Mouse (Mus musculus) kidney, postnatal 10 days (tissue): ENCODE results near the gene Fam163a.
A peak's percentile ranks its signal among the peaks of the same experiment; 100 is the strongest.

Source experiments
- DNase-seq: peaks from one replicate; pipeline ENCODE4 v3.0.0; 2021; ENCODE audit warnings: mixed read lengths

The Fam163a gene

DNA sequence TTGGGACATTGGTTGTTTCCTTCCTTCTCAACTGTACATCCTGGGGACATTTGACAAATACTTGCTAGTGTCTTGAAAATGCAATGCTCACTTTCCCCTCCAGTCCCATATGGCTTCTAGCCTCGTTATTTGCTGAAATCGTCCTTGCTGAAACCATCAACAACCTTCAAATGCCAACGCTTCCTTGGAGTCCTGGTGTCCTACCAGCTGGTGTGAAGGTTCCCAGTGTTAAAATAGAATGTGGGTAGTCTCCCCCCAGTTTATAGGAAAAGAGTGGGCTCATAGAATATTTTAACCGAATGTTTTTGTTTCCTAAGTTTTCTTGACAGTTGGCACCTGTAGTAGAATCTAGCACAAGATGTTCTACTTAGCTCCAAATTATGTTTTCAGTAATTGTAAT is 7.2 kb downstream of the Fam163a start:
- DNase-seq, result no peak

DNA sequence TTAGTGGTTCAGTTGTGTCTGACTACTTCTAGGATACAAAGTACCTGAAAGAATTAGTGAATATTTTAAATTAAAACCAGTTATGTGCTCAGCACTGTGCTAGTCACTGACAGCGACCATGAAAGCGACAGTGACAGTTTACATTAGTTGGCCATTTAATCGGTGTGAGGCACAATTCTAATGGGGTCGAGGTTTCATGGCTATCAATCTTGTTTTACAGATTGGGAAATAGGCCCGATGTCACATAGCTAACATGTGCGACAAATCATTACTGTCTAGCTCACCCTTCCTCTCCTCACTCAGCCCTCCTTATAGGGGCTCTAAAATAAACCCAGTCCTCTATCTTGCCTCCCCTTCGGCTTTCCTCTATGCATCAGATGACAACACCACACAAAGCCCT is 11.5 kb downstream of the Fam163a start:
- DNase-seq, result no peak

DNA sequence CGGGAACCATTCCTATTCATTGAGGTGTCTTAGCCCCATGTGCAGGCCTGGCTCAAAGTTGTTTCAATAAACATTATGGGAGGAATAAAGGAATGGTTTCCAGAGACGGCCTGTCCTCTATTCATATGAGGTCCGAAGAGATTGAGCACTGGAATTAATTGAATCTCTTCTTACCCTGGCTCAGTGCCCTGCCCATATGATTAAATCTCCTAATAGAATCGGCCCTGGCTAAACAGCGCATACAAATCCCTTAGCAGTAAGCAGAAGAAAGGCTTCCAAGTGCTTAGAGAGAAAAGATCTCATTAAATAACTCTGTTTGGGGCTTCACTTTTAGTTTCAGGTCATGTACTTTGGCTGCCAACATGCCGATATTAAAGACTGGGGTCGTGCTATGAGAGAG is 12.0 kb downstream of the Fam163a start:
- no peak for DNase-seq

DNA sequence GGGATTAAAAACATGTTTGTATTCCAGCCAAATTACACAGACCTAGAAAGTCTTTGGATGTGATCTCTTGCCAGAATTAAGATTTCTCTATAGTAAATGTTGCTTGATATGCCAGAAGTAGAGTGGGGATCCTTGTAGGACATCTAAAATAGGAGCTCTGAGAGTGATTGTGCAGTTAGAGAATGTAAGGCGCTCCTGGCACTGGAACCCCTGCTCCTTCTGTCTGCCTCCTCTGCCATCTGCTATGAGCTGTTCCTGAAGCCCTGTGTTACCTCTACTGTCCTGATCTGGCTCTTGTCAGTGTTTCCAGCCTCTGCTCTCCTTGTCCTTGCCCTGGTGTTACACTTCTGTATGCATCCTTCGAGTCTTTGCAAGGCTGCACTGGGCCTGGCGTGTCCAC is 18.2 kb downstream of the Fam163a start:
- no peak for DNase-seq

DNA sequence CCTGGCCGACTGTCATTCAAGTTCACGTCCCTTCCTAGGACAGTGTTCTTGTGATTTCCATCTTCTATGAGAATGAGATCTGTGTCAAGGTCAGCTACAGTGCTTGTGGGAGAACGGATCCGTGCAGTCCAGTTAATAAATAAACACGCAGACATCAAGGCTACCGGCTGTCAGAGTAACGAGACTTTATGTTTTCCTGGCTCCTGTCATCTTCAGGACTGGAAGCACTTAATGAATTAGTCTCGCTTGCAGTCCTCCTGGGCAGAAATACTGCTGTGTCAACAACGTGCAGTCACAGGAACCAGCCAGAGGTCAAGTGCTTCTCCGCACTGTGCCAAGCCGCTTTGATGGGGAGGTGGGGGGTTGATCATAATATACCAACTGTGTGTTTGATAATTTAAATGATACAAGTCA is 20.7 kb downstream of the Fam163a start:
- DNase-seq, result peak; percentile 60

DNA sequence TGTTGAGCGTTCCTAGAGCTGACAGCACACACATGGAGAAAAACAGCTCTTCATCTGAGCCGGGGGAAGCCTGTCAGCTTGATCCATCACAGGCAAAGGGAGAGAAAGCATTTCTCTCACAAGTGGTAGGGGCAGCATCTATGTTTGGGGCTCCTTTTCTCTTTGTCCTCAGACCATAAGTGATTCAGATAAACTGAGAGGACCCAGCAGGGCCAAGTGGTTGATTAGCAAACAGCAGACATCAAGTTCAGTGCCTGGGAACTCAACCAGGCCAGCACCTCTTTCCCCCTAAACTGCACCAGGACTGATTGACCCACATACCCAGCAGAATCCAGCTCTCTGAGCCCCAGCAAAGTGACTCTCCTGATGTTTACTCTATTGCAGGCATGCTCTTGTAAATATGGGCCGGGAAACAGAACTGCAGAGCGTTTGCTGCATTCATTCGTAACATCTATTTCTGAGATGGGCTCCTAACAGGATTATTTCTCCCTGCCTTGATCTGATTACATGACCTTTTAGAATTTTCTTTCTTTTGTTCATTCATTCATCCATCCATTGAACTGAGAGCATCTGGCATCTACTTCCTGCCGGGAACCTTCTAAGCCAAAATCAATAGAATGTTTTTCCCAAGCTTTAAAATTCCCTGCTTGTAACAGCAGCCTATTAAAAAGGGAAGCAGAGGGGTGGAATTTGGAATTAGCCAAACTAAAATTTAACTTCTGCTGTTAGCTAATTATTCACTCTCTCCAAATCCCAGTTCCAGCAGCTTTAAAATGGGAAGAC is 21.5 kb downstream of the Fam163a start:
- DNase-seq, result no peak

DNA sequence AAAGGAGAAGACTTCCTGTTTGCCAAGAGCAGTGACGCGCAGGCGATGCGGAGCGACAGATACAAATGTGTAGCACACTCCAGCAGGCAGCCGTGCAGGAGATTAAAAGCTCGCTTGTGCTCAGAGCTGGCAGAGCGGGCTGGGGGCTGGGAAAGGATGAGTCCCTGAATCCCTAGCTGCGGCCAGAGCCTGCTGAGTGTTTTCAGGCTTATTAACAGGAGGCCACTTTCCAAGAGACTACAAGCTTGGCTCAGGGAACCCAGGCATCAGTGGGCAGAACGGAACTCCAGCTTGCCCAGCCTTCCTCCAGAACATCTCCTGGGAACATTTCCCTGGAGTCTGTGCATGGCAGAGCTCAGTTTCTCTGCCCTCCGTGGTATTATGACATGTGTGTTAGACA is 25.0 kb downstream of the Fam163a start:
- DNase-seq, result peak; percentile 25

DNA sequence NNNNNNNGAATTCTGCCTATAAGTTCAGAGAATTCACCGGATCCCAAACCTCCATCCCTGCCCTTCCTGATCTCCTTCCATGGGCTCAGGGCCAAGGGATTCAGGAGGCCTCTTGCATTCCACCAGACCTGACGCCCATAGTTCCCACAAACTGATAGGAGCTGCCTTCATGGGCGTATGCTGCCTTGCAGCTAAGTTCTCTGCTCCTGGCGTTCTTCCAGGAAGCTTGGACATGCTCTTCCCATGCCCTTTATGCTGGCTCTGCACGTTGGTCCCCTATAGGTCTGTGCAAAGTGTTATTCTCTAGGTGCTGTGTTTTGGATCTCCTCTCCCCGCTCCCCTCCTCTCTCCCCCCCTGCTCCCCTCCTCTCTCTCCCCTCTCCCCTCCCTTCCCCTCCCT is 36.1 kb downstream of the Fam163a start:
- peak; percentile 29 for DNase-seq

DNA sequence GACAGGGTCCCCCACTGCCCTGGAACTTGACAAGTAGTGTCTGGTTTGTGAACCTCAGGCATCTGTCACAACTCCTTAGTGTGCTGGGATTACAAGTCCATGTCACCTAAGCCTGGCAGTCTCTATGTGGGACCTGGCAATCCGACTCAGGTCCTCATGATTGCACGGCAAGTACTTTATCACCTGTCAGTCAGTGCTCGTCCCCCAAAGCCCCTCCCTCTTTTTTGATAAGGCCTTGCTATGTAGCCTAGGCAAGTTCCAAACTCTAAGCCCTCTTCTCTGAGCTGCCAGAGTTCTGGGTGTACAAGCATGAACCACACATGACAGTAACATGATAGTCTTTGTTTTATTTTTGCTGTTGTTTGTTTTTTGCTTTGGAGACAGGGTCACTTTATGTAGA is 88.1 kb downstream of the Fam163a start:
- DNase-seq, result no peak

DNA sequence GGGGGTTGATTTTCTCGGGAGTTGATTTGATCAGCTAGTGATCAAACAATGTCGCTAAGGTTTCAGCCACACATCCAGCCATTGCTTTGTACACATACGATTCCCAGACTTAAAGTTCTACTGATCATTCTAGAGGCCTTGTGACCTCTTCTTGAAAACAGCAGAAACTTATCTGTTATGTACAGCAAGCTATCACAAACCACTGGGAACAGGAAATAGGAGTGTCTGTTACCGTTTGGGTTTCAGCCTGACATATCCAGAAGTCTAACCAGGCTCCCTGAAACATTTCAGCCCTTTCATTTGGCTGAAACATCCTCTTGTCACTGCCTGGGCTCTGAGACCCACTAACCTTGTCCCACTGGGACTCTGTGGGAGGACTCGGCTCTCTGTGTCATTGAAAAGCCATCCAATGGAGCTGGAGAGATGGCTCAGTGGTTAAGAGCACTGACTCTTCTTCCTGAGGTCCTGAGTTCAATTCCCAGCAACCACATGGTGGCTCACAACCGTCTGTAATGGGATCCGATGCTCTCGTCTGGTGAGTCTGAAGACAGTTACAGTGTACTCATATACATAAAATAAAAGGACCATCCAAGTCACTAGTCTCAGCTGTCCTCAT is 90.8 kb downstream of the Fam163a start:
- no peak for DNase-seq

DNA sequence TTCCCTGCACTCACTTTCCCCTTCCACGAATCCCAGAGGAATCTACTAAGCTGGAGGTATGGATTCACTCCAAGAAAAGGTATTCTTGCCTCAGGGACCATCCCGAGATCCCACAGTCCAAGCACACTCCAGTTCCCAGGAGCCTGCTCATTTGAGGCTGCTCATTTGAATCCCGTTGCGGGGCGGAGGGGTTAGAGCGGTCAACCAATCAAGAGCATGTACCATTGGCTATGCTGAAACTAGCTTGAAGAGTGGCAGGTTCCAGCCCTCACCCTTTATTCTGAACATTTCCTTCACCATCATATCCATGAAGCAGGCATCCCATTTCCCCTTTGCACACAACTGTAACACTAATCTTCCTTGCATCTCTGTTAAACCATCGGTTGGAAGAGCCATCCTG is 92.7 kb downstream of the Fam163a start:
- no peak for DNase-seq

DNA sequence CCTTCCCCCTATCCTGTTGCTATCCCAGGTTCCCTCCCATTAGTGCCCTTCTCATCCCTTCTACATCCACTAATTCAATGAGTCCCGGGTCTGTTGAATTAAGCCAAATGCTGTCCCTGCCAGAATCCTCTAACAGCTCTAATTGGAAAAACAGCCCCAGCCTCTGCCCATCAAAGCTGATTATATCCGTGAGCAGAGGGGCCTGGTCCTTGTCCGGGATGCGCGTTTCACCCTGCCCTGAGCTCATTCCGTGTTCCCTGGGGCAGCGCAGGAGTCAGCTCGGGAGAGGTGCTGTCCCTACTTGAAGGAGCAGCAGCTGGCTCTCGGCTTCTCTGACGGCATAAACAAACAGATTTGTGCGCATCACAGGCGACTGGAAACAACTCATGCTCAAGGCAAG is 93.1 kb downstream of the Fam163a start:
- DNase-seq, result no peak

DNA sequence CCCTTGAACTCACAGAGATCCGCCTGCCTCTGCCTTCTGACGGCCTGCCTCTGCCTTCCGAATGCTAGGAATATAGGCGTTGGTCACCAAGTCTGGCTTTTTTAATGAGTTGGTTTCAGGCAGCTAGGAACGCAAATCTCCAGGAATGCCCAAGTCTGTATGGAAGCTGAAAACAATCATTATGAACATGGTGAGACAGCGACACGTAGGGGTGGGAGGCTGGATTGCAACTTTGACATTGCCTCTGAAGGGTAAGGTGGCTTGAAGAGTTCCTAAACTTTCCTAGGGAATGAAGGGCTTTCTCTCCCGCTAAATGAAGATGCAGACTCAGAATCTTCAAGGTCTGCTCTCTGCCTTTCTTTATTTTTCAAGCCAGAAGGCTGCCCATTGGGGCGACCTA is 93.7 kb downstream of the Fam163a start:
- no peak for DNase-seq

DNA sequence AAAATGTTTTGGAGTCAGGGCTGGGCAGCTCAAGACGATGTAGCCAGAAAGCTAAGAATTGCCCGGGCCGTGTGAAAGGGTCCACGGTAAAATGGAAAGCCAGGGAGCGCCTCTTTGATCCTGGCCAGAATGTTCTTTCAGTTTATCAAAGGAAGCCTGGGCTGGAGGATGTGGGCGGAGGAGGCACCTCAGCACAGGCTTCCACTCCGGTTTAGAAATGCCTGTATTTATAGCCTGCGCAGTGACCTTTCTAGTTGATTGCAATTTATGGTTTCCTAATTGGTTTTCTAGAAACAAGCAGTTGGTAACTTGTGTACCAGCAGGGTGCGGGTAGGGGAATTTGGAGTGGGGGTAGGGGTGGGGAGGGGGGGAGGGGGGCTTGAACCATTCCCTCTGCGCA is 96.4 kb downstream of the Fam163a start:
- DNase-seq, result no peak

DNA sequence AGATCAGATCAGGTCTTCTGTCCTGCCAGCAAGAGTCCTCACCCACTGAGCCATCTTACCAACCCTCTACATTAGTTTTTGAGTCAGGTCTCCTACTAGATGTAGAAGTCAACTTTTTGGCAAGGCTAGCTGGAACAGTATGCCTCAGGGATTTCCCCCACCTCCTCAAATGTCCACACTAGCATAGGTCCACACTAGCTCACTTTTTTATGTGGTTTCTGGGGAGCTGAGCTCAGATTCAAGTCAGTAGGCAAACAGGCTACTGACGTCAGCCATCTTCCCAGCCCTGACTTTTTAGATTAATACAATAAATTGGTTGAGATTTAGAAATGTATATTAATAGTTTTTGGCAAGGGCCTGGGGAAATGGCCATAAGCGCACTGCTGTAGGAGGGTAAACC is 97.4 kb downstream of the Fam163a start:
- DNase-seq, result no peak

DNA sequence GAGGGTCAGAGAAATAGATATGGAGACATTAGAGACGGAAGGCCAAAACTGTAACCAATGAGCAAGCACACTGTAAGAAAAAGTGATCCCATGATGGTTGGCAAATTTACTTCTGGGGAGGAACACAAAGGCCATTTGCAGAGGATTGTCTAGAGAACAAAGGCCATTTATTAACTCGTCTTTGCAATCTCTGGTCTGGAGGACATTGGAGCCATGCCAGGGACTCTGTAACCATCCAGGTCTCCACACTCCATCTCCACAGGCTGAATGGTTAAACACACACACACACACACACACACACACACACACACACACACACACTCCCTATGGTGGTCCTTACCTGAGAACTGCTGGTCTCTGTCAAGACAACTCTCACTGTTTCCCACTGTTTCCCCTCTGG is 99.4 kb downstream of the Fam163a start:
- no peak for DNase-seq

DNA sequence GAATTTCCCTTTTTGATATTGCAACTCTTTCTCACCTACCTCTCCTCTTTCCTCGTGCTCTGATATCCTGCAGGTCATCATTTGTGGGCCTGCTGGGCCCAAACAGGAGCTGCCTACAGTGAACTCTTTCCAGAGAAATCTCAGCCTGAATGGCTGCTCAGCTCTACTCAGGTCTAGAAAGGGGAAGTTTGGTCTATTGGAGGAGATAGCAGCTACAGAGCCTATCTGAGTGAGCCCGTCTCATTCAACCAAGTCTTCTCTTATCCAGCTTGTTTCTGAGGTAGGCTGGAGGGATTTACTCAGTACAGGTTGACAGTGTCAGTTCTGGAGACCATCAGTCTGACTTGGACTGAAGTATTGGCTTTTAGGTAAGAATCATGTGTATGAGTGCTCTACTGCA is 101.1 kb downstream of the Fam163a start:
- DNase-seq, result no peak

DNA sequence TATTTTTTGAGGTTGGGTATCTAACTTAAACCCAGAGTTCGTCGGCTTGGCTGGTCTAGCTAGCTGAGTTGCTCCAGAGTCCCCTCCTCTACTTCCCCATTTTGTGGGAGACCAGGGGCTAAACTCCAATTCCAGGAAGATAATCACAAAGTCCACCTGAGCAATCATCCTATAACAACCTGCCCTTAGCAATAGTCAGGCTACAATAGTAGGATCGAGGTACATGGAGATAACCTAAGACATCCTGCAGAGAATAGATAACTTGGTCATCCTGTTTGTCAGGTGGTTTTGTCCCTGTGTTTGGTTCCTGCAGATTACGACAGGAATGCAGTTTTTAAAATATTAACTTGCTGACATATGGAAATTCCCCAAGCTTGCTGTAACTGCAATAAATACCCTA is 113.0 kb downstream of the Fam163a start:
- no peak for DNase-seq

DNA sequence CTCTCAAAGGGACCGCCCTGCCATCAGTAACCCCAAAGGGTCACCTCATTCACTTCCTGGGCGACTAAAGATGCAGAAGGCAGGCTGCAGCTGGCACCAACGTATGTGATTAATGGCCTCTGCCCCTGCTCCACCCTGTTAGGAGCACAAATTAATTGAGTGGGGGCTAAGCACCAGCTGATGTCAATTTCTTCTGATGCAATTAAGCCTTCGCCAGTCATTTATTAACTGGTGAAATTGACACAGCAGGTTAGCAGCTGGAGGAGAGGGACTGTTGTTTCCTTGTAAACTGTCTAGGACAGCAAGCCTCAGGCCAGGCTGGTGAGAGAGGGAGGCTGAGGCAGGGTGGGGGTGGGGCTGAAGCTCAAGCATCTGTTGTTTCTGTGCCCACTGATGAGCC is 114.8 kb downstream of the Fam163a start:
- DNase-seq, result no peak

DNA sequence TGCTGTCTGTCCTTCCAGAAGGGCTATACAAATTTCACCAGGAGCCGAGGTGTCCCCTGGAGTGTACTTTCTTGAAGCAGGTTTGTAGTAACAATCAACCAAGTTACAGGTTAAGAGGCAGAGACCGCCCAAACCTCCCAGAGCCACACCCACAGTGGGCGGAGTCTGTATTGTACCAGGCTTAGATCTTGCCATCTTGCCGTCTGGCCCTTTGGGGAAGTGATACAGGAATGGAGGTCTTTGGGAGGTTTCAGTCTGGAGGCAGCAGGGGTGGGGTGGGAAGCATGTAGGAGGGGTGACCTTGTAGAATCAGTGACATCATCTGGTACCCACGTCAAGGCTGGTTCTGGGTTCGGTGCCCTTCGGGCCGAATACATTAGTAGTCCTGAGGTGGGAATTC is 115.3 kb downstream of the Fam163a start:
- DNase-seq, result no peak

DNA sequence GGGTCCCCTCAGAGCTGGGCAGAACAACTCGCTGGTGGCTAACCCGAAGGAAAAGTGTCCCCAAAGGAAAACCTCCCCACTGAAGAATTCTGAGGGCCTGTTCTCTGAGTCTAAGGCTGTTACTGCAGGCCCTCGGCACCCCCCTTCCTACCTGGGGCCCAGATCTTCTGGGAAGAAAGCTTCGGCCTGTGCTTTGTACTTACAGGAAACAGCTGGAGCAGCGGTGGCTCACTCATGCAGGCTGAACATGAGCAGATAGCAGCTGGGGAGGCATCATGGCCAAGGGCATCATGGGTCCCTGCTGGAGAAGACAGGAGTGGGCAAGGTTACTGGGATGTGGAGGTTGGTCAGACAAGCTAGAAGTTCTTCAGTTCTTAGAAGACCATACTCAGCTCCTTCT is 117.2 kb downstream of the Fam163a start:
- DNase-seq, result no peak

DNA sequence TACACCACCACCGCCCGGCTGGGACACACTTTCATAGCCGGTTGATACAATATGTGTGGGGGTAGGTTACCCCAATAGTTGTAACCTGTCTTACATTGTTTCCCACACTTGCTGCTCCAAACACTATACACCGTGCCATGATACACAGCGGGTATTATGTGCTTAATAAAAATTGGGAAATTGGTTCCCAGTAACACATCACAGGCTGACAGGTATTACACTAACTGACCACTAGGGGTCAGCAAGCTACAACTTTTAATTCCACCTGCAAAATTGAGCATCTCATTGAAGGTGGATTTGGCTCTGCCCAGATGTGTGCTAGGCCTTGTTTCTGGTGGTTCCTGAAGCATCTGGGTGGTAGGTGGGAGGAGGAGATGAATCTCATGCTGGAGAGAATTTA is 119.1 kb downstream of the Fam163a start:
- DNase-seq, result peak; percentile 25

DNA sequence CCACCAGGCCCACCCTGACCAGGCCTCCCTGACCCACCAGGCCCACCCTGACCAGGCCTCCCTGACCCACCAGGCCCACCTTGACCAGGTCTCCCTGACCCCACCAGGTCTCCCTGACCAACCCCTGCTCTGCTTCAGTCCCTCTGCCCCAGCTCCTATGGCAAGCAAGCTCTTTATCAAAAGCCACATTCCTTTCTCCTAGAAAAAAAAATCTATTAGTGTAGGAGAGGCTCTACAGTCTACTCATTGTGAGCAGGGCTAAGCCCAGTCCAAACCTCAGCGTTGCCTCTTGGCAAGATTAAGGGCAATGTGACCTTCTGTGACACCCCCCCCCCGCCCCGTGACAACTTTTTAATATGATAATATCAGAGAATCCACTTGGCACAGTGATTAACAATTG is 120.2 kb downstream of the Fam163a start:
- DNase-seq, result no peak

DNA sequence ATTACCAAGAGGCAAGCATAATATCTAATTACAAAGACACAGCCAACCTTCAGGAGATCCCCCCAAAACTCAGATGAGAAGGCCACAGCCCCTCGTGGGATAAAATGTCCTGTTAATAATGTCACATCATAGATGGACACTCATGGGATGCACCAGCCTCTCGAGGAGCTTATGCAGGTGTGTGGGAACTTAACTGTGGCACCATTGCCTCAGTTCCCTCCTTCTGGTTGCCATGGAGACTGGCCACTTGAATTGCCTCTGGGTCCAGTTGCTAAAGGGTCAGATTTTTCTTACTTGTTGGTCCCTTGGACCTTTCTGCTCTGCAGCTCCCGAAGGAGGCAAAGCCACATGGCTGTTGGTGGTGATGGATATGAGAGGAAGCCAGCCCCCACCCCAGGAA is 127.2 kb downstream of the Fam163a start:
- DNase-seq, result no peak

DNA sequence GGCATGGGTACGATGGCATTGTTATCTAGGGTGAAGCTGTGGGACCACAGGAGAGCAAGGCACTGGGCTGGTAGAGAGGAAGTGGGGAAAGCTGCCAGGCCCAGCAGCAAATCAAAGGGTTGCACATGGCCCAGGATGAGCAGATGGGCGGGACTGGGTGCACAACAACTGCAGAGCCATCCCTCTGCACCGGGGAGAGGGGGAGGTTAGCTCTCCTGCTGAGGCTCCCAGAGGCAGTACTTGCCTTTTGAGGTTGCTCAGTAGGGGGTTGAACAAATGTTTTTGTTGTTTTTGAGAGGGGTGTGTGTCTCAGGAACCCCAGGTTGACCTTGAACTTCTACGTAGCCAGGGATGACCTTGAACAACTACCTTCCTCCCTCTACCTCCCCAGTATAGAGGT is 128.4 kb downstream of the Fam163a start:
- no peak for DNase-seq
